8 mouse cellular contexts compared by ENCODE assay signal in genomic region chr7:28301616-28302433, GRCm38 (mm10). TPM values are rescaled to one million over a fixed set of nuclear protein-coding genes. Genes with fewer than 3 reads are reported as not detected.
DNase-seq lines count a peak whose midpoint lies in the region; ATAC-seq and TF ChIP-seq lines count a peak whose summit lies in the region.

Gene Dll3 (minus strand): TSS chr7:28302238.

- intact Hi-C loops in left cerebral cortex, postnatal 4 days (cut with DNase I), result loop anchor here (10.0 kb wide), 1 partner anchor 117 kb away; no protein-coding TSS in a partner anchor

- DNase-seq in adrenal gland, adult (ENCODE audit: inconsistent age in 2 of 2, low spot score in 1 of 2), result peak; percentile 42 to 71
- no peak for DNase-seq in adrenal gland, adult 8-10 months
- DNase-seq in NIH3T3 (ENCODE audit: low read depth), result peak; percentile 79
- DNase-seq in heart, postnatal 4 days, result peak; percentile 78
- DNase-seq in left cerebral cortex, postnatal 4 days, result peak; percentile 85
- peak; percentile 36 to 51 for DNase-seq in spleen, postnatal 14 days (ENCODE audit: low spot score in 2 of 2)

- no peak within 1 kb of the TSS for H3K4me3 ChIP-seq in embryonic fibroblast, embryonic 13.5 days (ENCODE audit: insufficient read depth, low read length)

- peak; percentile 67 for ATAC-seq in megakaryocyte progenitor cell, adult 5-6 weeks (replicated peaks; ENCODE audit: poor library complexity)

- H3K27ac ChIP-seq in embryonic fibroblast, embryonic 13.5 days (ENCODE audit: insufficient read depth, low read length), result no peak within 1 kb of the TSS

- TF ChIP-seq POLR2A in embryonic fibroblast, embryonic 13.5 days (IDR thresholded peaks at IDR 0.05; ENCODE audit: low read depth, low read length), result no peak

- H3K4me1 ChIP-seq in embryonic fibroblast, embryonic 13.5 days (ENCODE audit: control insufficient read depth, insufficient read depth, low read length), result no peaks in the 10 kb centered on the region

- peak; percentile 55; the same call in 1 of the 2 replicates for TF ChIP-seq CTCF in embryonic fibroblast, embryonic 13.5 days (IDR thresholded peaks at IDR 0.05; ENCODE audit: borderline replicate concordance, insufficient read depth, low read length)

RNA-seq across cellular contexts. Expression of gene Dll3, which starts in this region (rescaled TPM):
- under 1 TPM; 0.14 to 0.62 (median 0.40) TPM for total RNA-seq in adrenal gland, adult 8-10 months (2022)
- polyA plus RNA-seq in embryonic fibroblast, embryonic 13.5 days (2011; ENCODE audit: insufficient read length, low read depth, missing spikeins), result not detected in 2 replicates
- total RNA-seq in heart, postnatal 4 days (2021), result not detected
- total RNA-seq in left cerebral cortex, postnatal 4 days (2021), result 1 to 10 TPM; 6.9 to 8.1 TPM
- not detected in 2 replicates for total RNA-seq in megakaryocyte progenitor cell, adult 5-6 weeks (2015)
- 0.25 and 0.34 TPM in 2 replicates for total RNA-seq in megakaryocyte progenitor cell, adult 5-6 weeks (2017)

Comparison
In these comparisons a context has a peak if more than half of its experiments do, and no peak if none do; other contexts are left out.
1. RNA of gene Dll3 (total RNA-seq): 6.9 to 8.1 TPM in left cerebral cortex, postnatal 4 days; 0.14 to 0.62 TPM in adrenal gland, adult 8-10 months, 0.25 to 0.34 TPM in megakaryocyte progenitor cell, adult 5-6 weeks and not detected in heart, postnatal 4 days; every median in the first group is over 4 times any median in the second.
2. Peak in DNase-seq in heart, postnatal 4 days; RNA of the gene not detected or under 1 TPM.
3. Peak in ATAC-seq in megakaryocyte progenitor cell, adult 5-6 weeks; RNA of the gene not detected or under 1 TPM.